Mouse (Mus musculus) right cerebral cortex, adult 18-20 months (tissue): Measurements from ENCODE around the gene Sepsecs.
A peak's percentile ranks its signal among the peaks of the same experiment; 100 is the strongest.

Source experiments
- DNase-seq: peaks from one replicate; pipeline ENCODE4 v3.0.0; 2022; ENCODE audit warnings: mixed read lengths

Sepsecs gene

GRCm38 (mm10) chr5:52643947-52644840 lies 25.3 kb downstream of the Sepsecs start:
- no peak for DNase-seq

GRCm38 (mm10) chr5:52641736-52642135 lies 27.8 kb downstream of the Sepsecs start:
- no peak for DNase-seq

GRCm38 (mm10) chr5:52638916-52639315 lies 30.6 kb downstream of the Sepsecs start:
- DNase-seq: no peak

GRCm38 (mm10) chr5:52638006-52638405 lies 31.5 kb downstream of the Sepsecs start:
- DNase-seq: no peak

GRCm38 (mm10) chr5:52636923-52637322 lies 32.6 kb downstream of the Sepsecs start:
- no peak for DNase-seq

- no peak for DNase-seq
Observed at GRCm38 (mm10) chr5:52636025-52636755, 33.3 kb downstream of the Sepsecs start.

- DNase-seq: peak; percentile 36
Observed at GRCm38 (mm10) chr5:52634017-52634416, 35.5 kb downstream of the Sepsecs start.

- no peak for DNase-seq
Observed at GRCm38 (mm10) chr5:52630541-52630940, 39.0 kb downstream of the Sepsecs start.

GRCm38 (mm10) chr5:52629214-52629613 lies 40.3 kb downstream of the Sepsecs start:
- no peak for DNase-seq

- DNase-seq: no peak
Observed at GRCm38 (mm10) chr5:52628783-52629182, 40.7 kb downstream of the Sepsecs start.

GRCm38 (mm10) chr5:52627713-52628112 lies 41.8 kb downstream of the Sepsecs start:
- no peak for DNase-seq

GRCm38 (mm10) chr5:52626092-52626491 lies 43.4 kb downstream of the Sepsecs start:
- no peak for DNase-seq

GRCm38 (mm10) chr5:52624956-52625355 lies 44.6 kb downstream of the Sepsecs start:
- DNase-seq: no peak

GRCm38 (mm10) chr5:52623099-52623498 lies 46.4 kb downstream of the Sepsecs start:
- no peak for DNase-seq

GRCm38 (mm10) chr5:52618348-52619270 lies 50.9 kb downstream of the Sepsecs start:
- peak; percentile 90 for DNase-seq

- DNase-seq: no peak
Observed at GRCm38 (mm10) chr5:52617711-52618347, 51.7 kb downstream of the Sepsecs start.

- DNase-seq: peak; percentile 45
Observed at GRCm38 (mm10) chr5:52616549-52616948, 53.0 kb downstream of the Sepsecs start.

GRCm38 (mm10) chr5:52615421-52615820 lies 54.1 kb downstream of the Sepsecs start:
- DNase-seq: no peak

GRCm38 (mm10) chr5:52614686-52615085 lies 54.8 kb downstream of the Sepsecs start:
- no peak for DNase-seq

GRCm38 (mm10) chr5:52612776-52613175 lies 56.7 kb downstream of the Sepsecs start:
- no peak for DNase-seq

- no peak for DNase-seq
Observed at GRCm38 (mm10) chr5:52611315-52611895, 58.1 kb downstream of the Sepsecs start.

GRCm38 (mm10) chr5:52610306-52610705 lies 59.2 kb downstream of the Sepsecs start:
- no peak for DNase-seq
